8 mouse cellular contexts compared by ENCODE assay signal in genomic region chr13:95739651-95740050, GRCm38 (mm10). TPM values are rescaled to one million over a fixed set of nuclear protein-coding genes. Genes with fewer than 3 reads are reported as not detected.
DNase-seq lines count a peak whose midpoint lies in the region; ATAC-seq and TF ChIP-seq lines count a peak whose summit lies in the region.

No protein-coding gene starts in this region.

- peak; percentile 49; the same call in 1 of the 2 replicates for TF ChIP-seq CTCF in liver, postnatal 0 days (IDR thresholded peaks at IDR 0.05; ENCODE audit: low read depth)
- peak; percentile 20 for TF ChIP-seq CTCF in Patski (IDR thresholded peaks at IDR 0.05)

- no peak overlapping the region for H3K9ac ChIP-seq in liver, postnatal 0 days (replicated peaks)
- no peak overlapping the region for H3K9ac ChIP-seq in liver, embryonic 12.5 days

- in situ Hi-C loops in Patski (cut with MboI; ENCODE audit: low pct_unique_long_range_greater_than_20kb), result no loop called here

- H3K4me2 ChIP-seq in liver, postnatal 0 days (ENCODE audit: low read depth, low read length), result no peak overlapping the region
- H3K4me2 ChIP-seq in liver, embryonic 12.5 days, result no peak overlapping the region

- 0 out of 2 replicates have a peak, but pooled peaks cover 5% of the 10 kb centered on the region for H3K36me3 ChIP-seq in liver, postnatal 0 days (replicated peaks; ENCODE audit: insufficient read depth, low read length)
- no peaks in the 10 kb centered on the region for H3K36me3 ChIP-seq in liver, embryonic 12.5 days

- DNase-seq in frontal cortex, postnatal 25 days (ENCODE audit: low spot score in 2 of 2), result no peak
- no peak for DNase-seq in liver, postnatal 0 days
- DNase-seq in Patski (ENCODE audit: low read depth, low spot score), result no peak
- DNase-seq in left cerebral cortex, postnatal 4 days, result peak; percentile 24
- no peak for DNase-seq in neural tube, embryonic 10.5 days (ENCODE audit: extremely low spot score, low spot score)
- no peak for DNase-seq in urinary bladder, postnatal 10 days (ENCODE audit: low spot score)

- H3K27ac ChIP-seq in liver, postnatal 0 days (ENCODE audit: low read depth), result no peak overlapping the region
- H3K27ac ChIP-seq in liver, embryonic 12.5 days, result no peak overlapping the region

- intact Hi-C loops in left cerebral cortex, postnatal 4 days (cut with DNase I), result loop anchor here (5.0 to 10.0 kb wide), 2 partner anchors 153 to 215 kb away; partner anchors contain the start of gene Iqgap2

- WGBS in liver, postnatal 0 days (ENCODE audit: insufficient replicate concordance), result 73% methylated on average over 5 of the region's 5 CpGs
- 72% methylated on average over 5 of the region's 5 CpGs for WGBS in liver, embryonic 12.5 days (ENCODE audit: insufficient replicate concordance)

- no peak overlapping the region for H3K4me3 ChIP-seq in liver, postnatal 0 days (ENCODE audit: low read depth, low read length)
- no peak overlapping the region for H3K4me3 ChIP-seq in liver, embryonic 12.5 days

- H3K4me1 ChIP-seq in liver, postnatal 0 days (ENCODE audit: insufficient read depth), result no peaks in the 10 kb centered on the region
- no peaks in the 10 kb centered on the region; the same call in 1 of the 2 replicates for H3K4me1 ChIP-seq in liver, embryonic 12.5 days

- POLR2A ChIA-PET in Patski (lab: Charles Lee), result no interaction called here

- no peaks in the 10 kb centered on the region for H3K9me3 ChIP-seq in liver, postnatal 0 days (ENCODE audit: low read length)
- no peaks in the 10 kb centered on the region for H3K9me3 ChIP-seq in liver, embryonic 12.5 days (replicated peaks)

- peak; percentile 86 for ATAC-seq in frontal cortex, adult (ENCODE audit: low TSS enrichment)
- ATAC-seq in liver, postnatal 0 days, result no peak
- no peak for ATAC-seq in liver, embryonic 12.5 days
- ATAC-seq in Patski, result no peak

- CTCF ChIA-PET in Patski (lab: Charles Lee), result interaction anchor here (1.2 kb wide), 1 partner anchor 11 kb away, joined by 4 read pairs; no protein-coding TSS in a partner anchor

- H3K27me3 ChIP-seq in liver, postnatal 0 days (ENCODE audit: insufficient read depth, low read length), result no peaks in the 10 kb centered on the region
- no peaks in the 10 kb centered on the region for H3K27me3 ChIP-seq in liver, embryonic 12.5 days (replicated peaks)
- H3K27me3 ChIP-seq in Patski, result no peaks in the 10 kb centered on the region

- no peak for TF ChIP-seq EP300 in liver, postnatal 0 days (IDR thresholded peaks at IDR 0.05; ENCODE audit: low read depth)

RNA-seq across cellular contexts. Expression of gene F2rl2, which starts 43.0 kb away (rescaled TPM):
- polyA plus RNA-seq in liver, postnatal 0 days (2015; fragmentation: Nextera tagmentation; extraction: Ambion mirVana), result 10.7 and 13.0 TPM in 2 replicates
- polyA plus RNA-seq in liver, embryonic 12.5 days (2016; fragmentation: Nextera tagmentation; extraction: Ambion mirVana), result 22.0 and 23.5 TPM in 2 replicates
- polyA plus RNA-seq in Patski (2021), result not detected
- under 1 TPM; 0.54 to 0.72 TPM for total RNA-seq in left cerebral cortex, postnatal 4 days (2021)

Comparison
In these comparisons a context has a peak if more than half of its experiments do, and no peak if none do; other contexts are left out.
1. RNA of gene F2rl2, which starts 43.0 kb away (polyA plus RNA-seq): 22.0 to 23.5 TPM in liver, embryonic 12.5 days and 10.7 to 13.0 TPM in liver, postnatal 0 days; not detected in Patski (single experiment); every median in the first group is over 10 times any median in the second.